Mouse (Mus musculus): ENCODE results near the gene Aftph.

- no peak for TF ChIP-seq CTCF (IDR thresholded peaks at IDR 0.05; ENCODE audit: insufficient read depth, low read length)
- no peak for TF ChIP-seq POLR2A (IDR thresholded peaks at IDR 0.05; ENCODE audit: borderline replicate concordance, extremely low read depth, low read depth, low read length)
Measured at GRCm38 (mm10) chr11:20643161-20643560, 98.2 kb downstream of the Aftph start.
